Mouse (Mus musculus) left cerebral cortex, postnatal 4 days (tissue): Measurements from ENCODE around the gene Hoxa9. TPM values are rescaled to one million over a fixed set of nuclear protein-coding genes. Genes with fewer than 3 reads are reported as not detected.

Experiments used
- microRNA-seq: library from miRNA; unstranded; fragments of <30 nt; microRNA quantifications from one replicate; pipeline ENCODE4 v1.2.0, GENCODE M21; 2022
- total RNA-seq, 2 experiments: library from RNA; stranded (reverse); gene quantifications; 2 replicates each; pipeline ENCODE4 v1.2.3; 2021

The Hoxa9 gene
- total RNA-seq, 2 experiments from 2014 or later, result not detected

Small RNA genes within 50 kb of the gene (microRNA-seq; reads per million reads assigned to microRNA genes)
- gene Mir196b, result not detected

Other genes starting within 250 kb of the Hoxa9 start
- gene Skap2, start 218.5 kb downstream of the Hoxa9 start, total RNA-seq, result 1 to 10 TPM; 4.5 to 4.9 TPM
- not detected for gene Hoxa1, start 72.8 kb downstream of the Hoxa9 start, total RNA-seq
- not detected for gene Hoxa2, start 66.3 kb downstream of the Hoxa9 start, total RNA-seq
- gene 5730596B20Rik, start 53.6 kb downstream of the Hoxa9 start, total RNA-seq, result not detected
- gene Hoxa4, start 39.3 kb downstream of the Hoxa9 start, total RNA-seq, result not detected
- not detected for gene Hoxa5, start 26.5 kb downstream of the Hoxa9 start, total RNA-seq
- gene Hoxa6, start 22.4 kb downstream of the Hoxa9 start, total RNA-seq, result not detected
- gene Hoxa3, start 17.8 kb downstream of the Hoxa9 start, total RNA-seq, result not detected
- gene Gm28308, start 17.8 kb downstream of the Hoxa9 start, total RNA-seq, result not detected
- gene Hoxa7, start 9.2 kb downstream of the Hoxa9 start, total RNA-seq, result not detected
- gene Hoxa10, start 9.8 kb upstream of the Hoxa9 start, total RNA-seq, result not detected
- not detected for gene Hoxa11, start 14.7 kb upstream of the Hoxa9 start, total RNA-seq
- gene Hoxa13, start 29.8 kb upstream of the Hoxa9 start, total RNA-seq, result not detected
- gene Evx1, start 82.4 kb upstream of the Hoxa9 start, total RNA-seq, result not detected